Mouse (Mus musculus) ES-Bruce4 (cell line): ENCODE measurements around the gene Cdc20. TPM values are rescaled to one million over a fixed set of nuclear protein-coding genes. Genes with fewer than 3 reads are reported as not detected.

Experiments used
- H3K27ac ChIP-seq: 2 replicates; pipeline ENCODE4 v1.5.1; 2012; ENCODE audit warnings: low read length, inconsistent platforms; ENCODE audit not compliant: insufficient read depth
- H3K27me3 ChIP-seq: 2 replicates; pipeline ENCODE4 v1.6.1; 2012; ENCODE audit warnings: mild to moderate bottlenecking, low read length, inconsistent platforms; ENCODE audit not compliant: control insufficient read depth, poor library complexity, insufficient read depth, severe bottlenecking
- H3K36me3 ChIP-seq: 2 replicates; pipeline ENCODE4 v1.6.1; 2012; ENCODE audit warnings: inconsistent platforms, mild to moderate bottlenecking, low read length, moderate library complexity; ENCODE audit not compliant: control insufficient read depth, poor library complexity, insufficient read depth, severe bottlenecking
- H3K4me1 ChIP-seq: one replicate; pipeline ENCODE4 v1.8.1; 2011; ENCODE audit warnings: low read length; ENCODE audit not compliant: control insufficient read depth, insufficient read depth
- H3K4me3 ChIP-seq: 2 replicates; pipeline ENCODE4 v1.5.1; 2011; ENCODE audit warnings: low read depth, mild to moderate bottlenecking, low read length
- H3K9ac ChIP-seq: 2 replicates; pipeline ENCODE4 v1.6.1; 2012; ENCODE audit warnings: low read depth, mild to moderate bottlenecking, inconsistent platforms; ENCODE audit not compliant: poor library complexity, severe bottlenecking
- H3K9me3 ChIP-seq: replicated peaks from 2 replicates; pipeline ENCODE4 v1.6.1; 2012; ENCODE audit warnings: mild to moderate bottlenecking, low read length, inconsistent platforms; ENCODE audit not compliant: control insufficient read depth, poor library complexity, insufficient read depth, severe bottlenecking
- CTCF ChIP-seq: IDR thresholded peaks from one replicate; pipeline ENCODE4 v1.8.1; 2011; ENCODE audit warnings: low read depth, low read length
- EP300 ChIP-seq: IDR thresholded peaks from 2 replicates; pipeline ENCODE4 v1.6.1; 2011; ENCODE audit warnings: low read depth, low read length; ENCODE audit not compliant: insufficient read depth
- POLR2A ChIP-seq: IDR thresholded peaks from one replicate; pipeline ENCODE4 v1.8.1; 2011; ENCODE audit warnings: low read length; ENCODE audit not compliant: insufficient read depth
- polyA plus RNA-seq: library from polyadenylated mRNA; stranded (reverse); fragments of >200 nt; gene quantifications from 2 replicates; pipeline ENCODE4 v1.2.4, GENCODE M21; 2011; ENCODE audit warnings: low read depth; ENCODE audit not compliant: missing spikeins, insufficient read depth, insufficient read length

The Cdc20 gene
- polyA plus RNA-seq, 1 experiment, result 216 TPM

DNA sequence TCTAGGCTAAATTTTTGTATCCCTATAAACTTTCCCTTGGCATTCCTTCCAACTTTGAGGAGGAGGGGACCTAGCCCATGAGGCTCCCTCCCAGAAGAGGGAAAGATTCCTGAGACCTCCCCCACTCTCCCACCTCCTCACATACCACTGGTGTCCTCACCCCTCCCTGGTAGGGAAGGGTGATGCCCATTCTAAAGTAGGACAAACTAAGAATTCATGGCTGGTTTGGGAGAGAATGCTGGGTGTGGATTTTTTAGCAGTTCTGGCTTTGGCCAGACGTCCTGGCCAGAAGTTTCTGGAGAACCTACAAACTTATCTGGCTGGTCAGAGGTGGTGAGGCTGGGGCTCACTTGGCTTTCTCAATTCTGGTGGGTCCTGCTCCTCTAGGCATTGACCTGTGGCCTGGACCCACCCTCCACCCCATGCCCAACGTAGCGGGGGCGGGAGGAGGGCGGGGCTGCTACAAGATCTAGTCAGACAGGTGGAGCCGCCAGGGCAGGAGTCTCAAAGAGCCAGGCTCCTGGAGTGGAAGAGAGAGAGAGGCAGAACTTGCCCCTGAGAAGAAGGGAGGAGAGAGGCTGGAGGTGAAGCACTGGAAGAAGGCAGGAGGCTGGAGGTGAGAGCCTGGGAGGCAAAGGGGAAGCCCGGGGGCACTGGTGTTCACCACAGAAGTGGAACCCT is 7.8 kb downstream of the Cdc20 start:
- TF ChIP-seq CTCF (no peak), EP300 (no peak), POLR2A (no peak)
- Histone ChIP-seq H3K4me1 (peaks cover 3% of the 10 kb centered on the region), H3K27ac (no peak overlapping the region), H3K36me3 (peaks cover 33% of the 10 kb centered on the region), H3K4me3 (no peak overlapping the region), H3K9ac (no peak overlapping the region), H3K27me3 (no peaks in the 10 kb centered on the region), H3K9me3 (no peaks in the 10 kb centered on the region)

DNA sequence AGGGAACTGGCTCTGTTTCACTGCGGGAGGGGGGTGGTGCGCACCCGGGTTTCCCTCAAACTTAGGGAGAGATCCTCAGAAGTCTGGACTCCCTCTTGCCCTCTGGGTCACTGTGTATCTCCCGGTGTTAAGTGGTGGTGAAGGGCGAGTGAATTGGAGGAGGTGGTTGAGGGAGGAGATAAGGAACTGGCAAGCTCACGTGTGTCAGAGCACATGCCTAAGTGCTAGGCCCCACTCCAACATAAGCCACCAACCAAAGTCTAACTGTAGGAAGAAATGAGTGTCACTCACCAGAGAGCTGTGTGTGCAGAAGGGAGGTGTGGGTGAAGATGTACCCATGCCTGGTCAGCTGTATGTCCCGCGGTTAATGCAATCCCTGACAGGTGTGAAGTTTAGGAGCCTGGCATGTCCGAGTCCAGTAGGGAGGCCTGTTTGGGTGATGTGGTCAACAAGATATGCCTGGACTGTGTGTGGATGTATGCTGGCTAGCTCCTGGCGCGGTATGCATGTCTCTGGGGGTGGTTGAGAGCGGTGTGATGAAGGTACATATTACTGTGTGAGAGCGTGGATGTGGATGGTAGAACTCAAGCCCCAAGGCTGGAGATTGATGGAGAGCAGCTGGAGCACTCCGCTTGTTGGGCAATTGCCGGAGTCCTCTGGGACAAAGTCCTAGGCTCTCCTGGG is 8.5 kb downstream of the Cdc20 start:
- no peak for TF ChIP-seq POLR2A
- no peak for TF ChIP-seq CTCF
- no peak for TF ChIP-seq EP300
- H3K9me3 ChIP-seq, result no peaks in the 10 kb centered on the region
- H3K27ac ChIP-seq, result no peak overlapping the region
- H3K9ac ChIP-seq, result peak overlapping the region; percentile 57
- H3K4me1 ChIP-seq, result peaks cover 3% of the 10 kb centered on the region
- peak overlapping the region; percentile 79 for H3K4me3 ChIP-seq
- no peaks in the 10 kb centered on the region for H3K27me3 ChIP-seq
- peaks cover 26% of the 10 kb centered on the region for H3K36me3 ChIP-seq

DNA sequence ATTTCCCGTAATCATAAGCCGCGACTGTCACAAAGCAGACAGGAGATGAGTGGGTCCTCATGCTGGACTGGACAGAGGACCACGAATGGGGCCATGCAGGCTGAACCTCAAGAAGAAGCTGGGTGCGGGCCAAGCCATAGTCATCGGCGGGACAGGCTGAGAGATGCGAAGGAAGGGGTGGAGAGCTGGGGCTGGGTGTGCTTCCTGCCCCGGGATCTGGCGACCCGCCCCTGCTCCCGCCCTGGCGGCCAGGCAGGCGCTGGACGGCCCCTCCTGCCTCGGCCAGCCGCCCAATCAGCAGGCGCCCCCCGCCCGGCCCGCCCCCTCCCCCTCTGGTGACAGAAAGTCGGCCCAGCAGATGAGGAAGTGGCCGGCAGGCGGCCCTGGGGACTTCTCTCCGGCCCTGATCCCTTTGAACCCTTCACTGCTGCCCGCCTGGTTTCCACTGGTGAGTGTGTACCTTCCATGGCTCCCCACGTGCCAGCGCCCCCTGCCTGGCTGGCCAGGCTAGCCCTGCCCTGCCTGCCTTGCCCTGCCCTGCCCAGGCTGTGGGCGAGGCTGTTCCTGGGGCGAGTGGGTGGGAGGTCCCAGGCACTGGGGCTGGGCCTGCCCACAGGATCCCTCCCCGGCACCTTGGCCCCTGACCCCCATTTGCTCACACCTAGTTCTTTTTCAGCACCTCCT is 9.2 kb downstream of the Cdc20 start, which contains the start of gene Elovl1:
Gene Elovl1, plus strand, starts transcription at position 326 of the 684 bp plus-strand sequence.
- H3K27me3 ChIP-seq, result no peaks in the 10 kb centered on the region
- peaks cover 20% of the 10 kb centered on the region for H3K36me3 ChIP-seq
- H3K9me3 ChIP-seq, result no peaks in the 10 kb centered on the region
- no peak within 1 kb of the TSS for H3K27ac ChIP-seq
- peak within 1 kb of the TSS; percentile 57 for H3K9ac ChIP-seq
- H3K4me3 ChIP-seq, result peak within 1 kb of the TSS; percentile 80
- peak; percentile 56 for TF ChIP-seq POLR2A
- no peak for TF ChIP-seq EP300
- TF ChIP-seq CTCF, result peak; percentile 0
- H3K4me1 ChIP-seq, result peaks cover 3% of the 10 kb centered on the region

DNA sequence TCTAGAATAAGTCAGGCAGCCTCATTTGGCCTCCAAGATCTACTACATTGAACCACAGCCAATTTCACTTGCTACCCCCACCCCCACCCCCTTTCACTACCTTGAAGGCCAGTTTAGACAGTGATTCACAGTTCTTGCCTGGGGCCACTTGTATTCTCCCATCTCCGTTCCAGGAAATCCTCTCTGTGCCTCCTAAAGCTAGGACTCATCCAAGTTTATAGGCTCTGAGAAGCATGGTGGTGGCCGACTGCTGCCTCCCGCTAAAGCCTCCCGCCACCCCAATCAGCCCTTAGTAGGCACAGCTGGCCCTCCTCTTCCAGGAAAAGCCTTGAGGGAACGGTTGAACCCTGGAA is 9.8 kb downstream of the Cdc20 start:
- H3K36me3 ChIP-seq, result peaks cover 15% of the 10 kb centered on the region; the same call in 1 of the 2 replicates

GRCm38 (mm10) chr4:118425374-118425773 is 11.8 kb downstream of the Cdc20 start:
- no peak overlapping the region for H3K9ac ChIP-seq
- H3K27ac ChIP-seq, result no peak overlapping the region
- H3K36me3 ChIP-seq, result no peaks in the 10 kb centered on the region
- peaks cover 3% of the 10 kb centered on the region for H3K4me1 ChIP-seq
- H3K9me3 ChIP-seq, result no peaks in the 10 kb centered on the region
- TF ChIP-seq EP300 (no peak), POLR2A (no peak), CTCF (no peak)
- no peak overlapping the region for H3K4me3 ChIP-seq
- no peaks in the 10 kb centered on the region for H3K27me3 ChIP-seq

More for the DNA sequence above, 9.8 kb downstream of the Cdc20 start:
- peaks cover 3% of the 10 kb centered on the region for H3K4me1 ChIP-seq
- no peaks in the 10 kb centered on the region for H3K9me3 ChIP-seq
- TF ChIP-seq POLR2A (no peak), CTCF (no peak), EP300 (no peak)
- H3K9ac ChIP-seq, result peak overlapping the region; percentile 57
- peak overlapping the region; percentile 80 for H3K4me3 ChIP-seq
- H3K27me3 ChIP-seq, result no peaks in the 10 kb centered on the region
- no peak overlapping the region for H3K27ac ChIP-seq

GRCm38 (mm10) chr4:118424541-118425160 is 12.5 kb downstream of the Cdc20 start:
- TF ChIP-seq CTCF (no peak), EP300 (no peak), POLR2A (no peak)
- no peaks in the 10 kb centered on the region for H3K27me3 ChIP-seq
- no peak overlapping the region for H3K27ac ChIP-seq
- H3K36me3 ChIP-seq, result 0 out of 2 replicates have a peak, but pooled peaks cover 2% of the 10 kb centered on the region
- no peaks in the 10 kb centered on the region for H3K9me3 ChIP-seq
- H3K4me1 ChIP-seq, result peaks cover 3% of the 10 kb centered on the region
- no peak overlapping the region for H3K4me3 ChIP-seq
- H3K9ac ChIP-seq, result no peak overlapping the region
